Mouse (Mus musculus) liver, embryonic 13.5 days (tissue): ENCODE data around the gene Rhot1. TPM values are rescaled to one million over a fixed set of nuclear protein-coding genes. Genes with fewer than 3 reads are reported as not detected.

Experiments used
- ATAC-seq: fragments of 200-750 bp; cut with Nextera tagmentation; 2 replicates; pipeline ENCODE4 v1.8.0; 2017; ENCODE audit warnings: low read depth, mild to moderate bottlenecking, moderate number of reproducible peaks, moderate library complexity
- DNase-seq: peaks from one replicate; pipeline ENCODE4 v3.0.0; 2022
- H3K27ac ChIP-seq: fragments of 300-500 bp; sonication (generic); 2 replicates; pipeline ENCODE4 v1.5.1; 2015; ENCODE audit warnings: moderate library complexity, mild to moderate bottlenecking, inconsistent platforms
- H3K27me3 ChIP-seq: fragments of 300-500 bp; sonication (generic); 2 replicates; pipeline ENCODE4 v1.6.1; 2015; ENCODE audit warnings: mild to moderate bottlenecking, inconsistent platforms
- H3K36me3 ChIP-seq: fragments of 300-500 bp; sonication (generic); 2 replicates; pipeline ENCODE4 v1.6.1; 2015; ENCODE audit warnings: mild to moderate bottlenecking, inconsistent platforms
- H3K4me1 ChIP-seq: fragments of 300-500 bp; sonication (generic); replicated peaks from 2 replicates; pipeline ENCODE4 v1.6.1; 2015; ENCODE audit warnings: inconsistent platforms
- H3K4me2 ChIP-seq: fragments of 300-500 bp; sonication (generic); 2 replicates; pipeline ENCODE4 v1.6.1; 2015; ENCODE audit warnings: inconsistent platforms, mild to moderate bottlenecking, moderate library complexity
- H3K4me3 ChIP-seq: fragments of 300-500 bp; sonication (generic); replicated peaks from 2 replicates; pipeline ENCODE4 v1.5.1; 2015; ENCODE audit warnings: mild to moderate bottlenecking, inconsistent platforms
- H3K9ac ChIP-seq: fragments of 300-500 bp; sonication (generic); 2 replicates; pipeline ENCODE4 v1.6.1; 2015; ENCODE audit warnings: mild to moderate bottlenecking, inconsistent platforms
- H3K9me3 ChIP-seq: fragments of 300-500 bp; sonication (generic); replicated peaks from 2 replicates; pipeline ENCODE4 v1.6.1; 2016; ENCODE audit warnings: inconsistent platforms
- WGBS: fragments of 180-500 bp; shearing (Covaris S2); methylation state at CpG from one replicate; pipeline ENCODE4 v1.1.7; 2015; ENCODE audit not compliant: insufficient replicate concordance; 5-methylcytosine and 5-hydroxymethylcytosine counted together
- polyA plus RNA-seq: library from polyadenylated mRNA; unstranded; fragments of >200 nt; fragmentation: Nextera tagmentation; extraction: Ambion mirVana; gene quantifications from 2 replicates; pipeline ENCODE4 v1.2.1, GENCODE M21; 2015

Gene Rhot1
- polyA plus RNA-seq, 1 experiment from 2014 or later: 23.9 TPM

DNA sequence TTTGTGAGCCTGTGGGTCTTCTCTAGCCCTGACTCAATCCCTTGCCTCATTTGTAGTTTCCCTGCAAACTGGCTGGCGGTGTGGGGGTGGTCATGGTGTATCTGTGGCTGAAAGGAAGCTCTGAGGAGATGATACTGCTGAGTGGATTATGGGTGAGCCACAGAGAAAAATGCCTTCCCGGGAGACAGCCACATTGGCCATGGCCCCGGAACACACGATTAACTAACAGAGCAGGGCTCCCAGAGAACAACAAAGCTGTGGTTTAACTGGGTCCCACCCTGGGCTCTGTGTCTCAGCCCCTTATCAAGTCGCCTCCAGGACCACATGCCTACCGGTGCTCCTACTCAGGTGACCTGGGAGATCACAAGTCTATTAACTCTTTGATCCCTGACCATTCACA is 99.7 kb downstream of the Rhot1 start:
- no peak overlapping the region for H3K4me3 ChIP-seq
- no peak for ATAC-seq
- DNase-seq: no peak
- H3K36me3 ChIP-seq: no peaks in the 10 kb centered on the region
- no peak overlapping the region for H3K9ac ChIP-seq
- H3K27ac ChIP-seq: no peak overlapping the region
- no peaks in the 10 kb centered on the region for H3K9me3 ChIP-seq
- H3K4me1 ChIP-seq: no peaks in the 10 kb centered on the region
- H3K4me2 ChIP-seq: no peak overlapping the region
- peaks cover 37% of the 10 kb centered on the region for H3K27me3 ChIP-seq
- 28% methylated on average over 6 of the region's 6 CpGs for WGBS

DNA sequence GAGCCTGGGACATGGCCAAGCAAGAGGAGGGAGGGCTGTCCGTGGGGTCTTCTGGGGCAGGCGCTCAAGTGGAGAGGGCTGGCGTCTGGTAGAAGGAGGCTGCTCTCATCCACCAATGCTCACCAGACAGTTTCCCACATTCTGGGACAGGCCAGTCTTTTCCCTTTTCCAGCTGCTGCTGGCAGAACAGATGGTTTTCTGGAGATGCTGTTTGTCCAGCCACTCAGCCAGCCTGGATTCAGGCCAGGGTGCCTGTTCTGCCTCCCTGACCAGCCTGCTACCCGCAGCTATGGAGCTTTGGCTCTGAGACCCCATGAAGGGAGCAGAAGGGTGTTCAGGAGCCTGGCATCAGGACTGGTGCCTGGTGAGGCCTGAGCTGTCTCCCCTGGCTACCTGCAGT is 102.5 kb downstream of the Rhot1 start:
- H3K27ac ChIP-seq: no peak overlapping the region
- no peaks in the 10 kb centered on the region for H3K4me1 ChIP-seq
- H3K27me3 ChIP-seq: peaks cover 14% of the 10 kb centered on the region
- 61% methylated on average over 4 of the region's 4 CpGs for WGBS
- H3K9ac ChIP-seq: no peak overlapping the region
- ATAC-seq: no peak
- no peak overlapping the region for H3K4me3 ChIP-seq
- DNase-seq: no peak
- H3K36me3 ChIP-seq: no peaks in the 10 kb centered on the region
- no peak overlapping the region for H3K4me2 ChIP-seq
- H3K9me3 ChIP-seq: no peaks in the 10 kb centered on the region

DNA sequence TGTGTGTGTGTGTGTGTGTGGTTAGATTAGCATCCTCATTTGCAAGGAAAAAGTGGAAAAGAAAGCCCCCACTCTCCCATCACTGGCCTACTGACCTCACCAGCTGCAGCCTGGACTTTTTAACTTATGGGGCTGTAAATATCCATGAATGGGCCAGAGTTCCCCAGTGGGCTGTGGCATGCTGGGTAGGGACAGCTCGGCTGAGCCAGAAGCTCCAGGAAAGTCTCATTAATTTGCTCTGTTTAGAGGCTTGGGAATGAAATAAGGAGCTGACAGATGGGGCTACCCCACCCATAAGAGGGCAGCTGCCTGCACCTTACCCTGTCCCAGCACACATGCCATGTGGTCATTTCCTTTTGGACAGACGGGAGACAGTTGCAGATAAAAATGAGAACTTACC is 103.2 kb downstream of the Rhot1 start:
- Histone ChIP-seq H3K27ac (no peak overlapping the region), H3K9me3 (no peaks in the 10 kb centered on the region), H3K9ac (no peak overlapping the region), H3K4me3 (no peak overlapping the region), H3K4me1 (no peaks in the 10 kb centered on the region), H3K27me3 (peaks cover 14% of the 10 kb centered on the region), H3K4me2 (no peak overlapping the region), H3K36me3 (no peaks in the 10 kb centered on the region)
- ATAC-seq (no peak), DNase-seq (no peak)
- 43% methylated on average over 2 of the region's 2 CpGs for WGBS

DNA sequence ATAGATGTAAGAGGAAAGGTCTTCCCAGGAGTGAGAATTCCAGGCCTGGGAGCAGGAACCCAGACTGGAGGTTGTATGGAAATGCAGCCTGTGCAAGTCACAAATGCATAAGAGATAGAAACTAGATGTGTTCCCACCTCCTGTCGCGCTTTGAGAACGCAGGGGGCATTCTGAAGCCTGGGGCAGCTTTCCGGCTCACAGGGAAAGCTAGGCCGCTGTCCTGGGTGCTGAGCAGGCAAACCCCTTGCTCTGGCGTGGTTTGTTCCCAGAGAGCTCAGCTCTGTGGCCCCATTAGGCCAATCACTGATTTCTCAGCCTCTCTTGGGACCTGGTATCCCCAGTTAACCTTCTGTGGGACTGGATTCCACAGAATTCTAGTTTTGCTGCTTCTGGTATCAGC is 103.7 kb downstream of the Rhot1 start:
- Histone ChIP-seq H3K4me2 (no peak overlapping the region), H3K27me3 (peaks cover 14% of the 10 kb centered on the region), H3K9ac (no peak overlapping the region), H3K27ac (no peak overlapping the region), H3K4me3 (no peak overlapping the region), H3K36me3 (no peaks in the 10 kb centered on the region), H3K9me3 (no peaks in the 10 kb centered on the region), H3K4me1 (no peaks in the 10 kb centered on the region)
- ATAC-seq (no peak), DNase-seq (no peak)
- WGBS: 4% methylated on average over 6 of the region's 6 CpGs

DNA sequence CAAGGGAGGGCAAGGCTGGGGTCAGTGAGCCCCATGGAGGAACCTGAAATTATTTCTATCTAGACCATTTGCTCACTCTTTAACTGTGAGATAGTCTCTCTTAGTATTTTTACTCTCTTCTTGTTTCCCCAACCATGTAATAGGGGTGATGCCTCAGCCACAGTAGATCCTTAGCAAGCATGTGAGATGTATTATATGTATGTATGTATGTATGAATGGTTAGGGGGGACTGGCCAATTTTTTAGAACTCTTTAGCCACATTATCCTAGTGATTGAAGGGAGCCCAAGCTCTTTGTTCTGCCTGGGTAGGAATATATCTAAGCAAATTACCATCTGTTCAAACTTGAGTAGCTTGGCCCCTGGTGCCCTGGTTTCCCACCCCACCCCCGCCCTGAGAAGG is 104.6 kb downstream of the Rhot1 start:
- 52% methylated on average over 1 of the region's 1 CpGs for WGBS
- DNase-seq (no peak), ATAC-seq (no peak)
- Histone ChIP-seq H3K4me3 (no peak overlapping the region), H3K27ac (no peak overlapping the region), H3K36me3 (no peaks in the 10 kb centered on the region), H3K4me1 (no peaks in the 10 kb centered on the region), H3K9me3 (no peaks in the 10 kb centered on the region), H3K9ac (no peak overlapping the region), H3K27me3 (peaks cover 14% of the 10 kb centered on the region), H3K4me2 (no peak overlapping the region)

DNA sequence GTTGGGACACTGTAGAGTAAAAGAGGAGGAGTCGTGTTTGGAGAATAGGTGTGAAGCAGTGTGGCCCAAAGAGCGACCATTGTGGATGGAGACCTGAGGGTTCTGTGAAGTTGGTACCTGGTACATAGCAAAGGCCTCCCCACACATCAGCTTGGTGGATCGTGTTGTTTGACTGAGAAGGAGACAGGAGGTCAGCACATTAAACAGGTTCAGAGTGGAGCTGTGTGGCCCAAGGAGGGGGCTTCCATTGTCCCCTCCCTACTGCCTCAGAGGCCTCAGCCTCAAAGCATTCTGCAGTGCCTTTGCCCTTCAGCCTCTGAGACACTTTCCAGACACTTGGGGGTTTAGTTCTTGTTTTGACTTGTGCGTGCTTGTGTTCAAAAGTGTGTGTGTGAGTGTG is 105.1 kb downstream of the Rhot1 start:
- peaks cover 14% of the 10 kb centered on the region for H3K27me3 ChIP-seq
- H3K4me1 ChIP-seq: no peaks in the 10 kb centered on the region
- H3K36me3 ChIP-seq: no peaks in the 10 kb centered on the region
- no peak overlapping the region for H3K27ac ChIP-seq
- DNase-seq: no peak
- WGBS: 57% methylated on average over 4 of the region's 4 CpGs
- no peak overlapping the region for H3K9ac ChIP-seq
- H3K4me2 ChIP-seq: no peak overlapping the region
- ATAC-seq: no peak
- no peaks in the 10 kb centered on the region for H3K9me3 ChIP-seq
- no peak overlapping the region for H3K4me3 ChIP-seq

DNA sequence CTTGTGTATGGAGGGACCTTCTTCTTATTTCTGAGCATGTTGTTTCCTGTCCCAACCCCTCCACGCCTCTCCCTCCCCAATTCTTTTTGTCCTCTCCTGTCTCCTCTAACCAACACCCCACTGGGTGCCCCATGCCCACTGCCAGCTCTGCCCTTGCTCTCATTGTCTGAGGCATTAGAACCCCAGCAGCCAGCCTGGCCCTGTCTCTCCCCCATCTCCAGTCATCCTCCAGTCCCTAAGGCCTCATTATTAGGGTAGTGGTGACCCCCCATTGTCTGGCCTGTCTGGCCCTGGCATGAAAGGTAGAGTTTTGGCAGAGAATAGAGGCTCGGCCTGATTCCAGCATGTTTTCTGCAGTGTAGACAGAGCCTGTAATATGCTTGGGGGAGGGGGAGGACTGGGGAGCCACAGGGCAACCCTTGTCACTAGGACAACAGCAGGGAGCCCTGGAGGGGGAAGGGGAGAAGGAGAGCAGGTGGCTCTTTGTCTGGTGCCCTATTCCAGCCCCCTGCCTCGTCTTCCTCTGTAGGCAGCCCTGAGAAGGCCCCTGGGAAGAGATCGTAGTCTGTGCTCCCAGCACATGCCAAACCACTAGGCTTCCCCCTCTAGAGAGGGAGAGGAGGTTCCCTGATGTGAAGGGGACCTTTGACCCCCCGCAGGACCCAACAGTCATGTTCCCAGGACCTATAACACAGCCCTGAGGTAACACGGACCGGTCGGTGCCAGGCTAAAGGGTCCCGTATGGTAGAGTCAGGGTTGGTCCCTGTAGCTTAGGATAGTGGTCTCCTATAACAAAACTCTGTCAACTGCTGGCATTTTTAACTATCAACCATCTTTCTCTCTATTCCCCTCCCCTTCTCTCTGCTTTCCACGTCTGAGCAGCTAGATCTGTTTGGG is 107.2 kb downstream of the Rhot1 start:
- no peaks in the 10 kb centered on the region for H3K4me1 ChIP-seq

More for the DNA sequence above, 107.2 kb downstream of the Rhot1 start:
- Histone ChIP-seq H3K27ac (no peak overlapping the region), H3K27me3 (peaks cover 11% of the 10 kb centered on the region), H3K4me2 (no peak overlapping the region), H3K9ac (no peak overlapping the region), H3K36me3 (no peaks in the 10 kb centered on the region), H3K9me3 (no peaks in the 10 kb centered on the region), H3K4me3 (no peak overlapping the region)
- WGBS: 56% methylated on average over 10 of the region's 10 CpGs
- no peak for DNase-seq
- no peak for ATAC-seq

Other genes starting within 250 kb of the Rhot1 start
- 30.0 and 42.6 TPM in 2 replicates for gene Utp6, start 246.6 kb upstream of the Rhot1 start, polyA plus RNA-seq
- gene Suz12, start 215.9 kb upstream of the Rhot1 start, polyA plus RNA-seq: 16.4 and 20.4 TPM in 2 replicates
- 91.4 and 103 TPM in 2 replicates for gene Crlf3, start 128.0 kb upstream of the Rhot1 start, polyA plus RNA-seq
- gene Atad5, start 119.6 kb upstream of the Rhot1 start, polyA plus RNA-seq: 10.7 and 12.9 TPM in 2 replicates
- 17.7 and 20.5 TPM in 2 replicates for gene Tefm, start 66.8 kb upstream of the Rhot1 start, polyA plus RNA-seq
- gene Adap2, start 54.9 kb upstream of the Rhot1 start, polyA plus RNA-seq: 3.7 and 4.0 TPM in 2 replicates
- gene Rnf135, start 25.2 kb upstream of the Rhot1 start, polyA plus RNA-seq: 4.3 and 5.3 TPM in 2 replicates
- gene Rhbdl3, start 91.9 kb downstream of the Rhot1 start, polyA plus RNA-seq: 0.08 and 0.12 TPM in 2 replicates
- gene 5730455P16Rik, start 169.0 kb downstream of the Rhot1 start, polyA plus RNA-seq: 6.9 and 8.1 TPM in 2 replicates
- 102 and 131 TPM in 2 replicates for gene Zfp207, start 174.3 kb downstream of the Rhot1 start, polyA plus RNA-seq
- gene Psmd11, start 219.6 kb downstream of the Rhot1 start, polyA plus RNA-seq: 218 and 238 TPM in 2 replicates